Mouse (Mus musculus): ENCODE results near the gene Disp2.

DNA sequence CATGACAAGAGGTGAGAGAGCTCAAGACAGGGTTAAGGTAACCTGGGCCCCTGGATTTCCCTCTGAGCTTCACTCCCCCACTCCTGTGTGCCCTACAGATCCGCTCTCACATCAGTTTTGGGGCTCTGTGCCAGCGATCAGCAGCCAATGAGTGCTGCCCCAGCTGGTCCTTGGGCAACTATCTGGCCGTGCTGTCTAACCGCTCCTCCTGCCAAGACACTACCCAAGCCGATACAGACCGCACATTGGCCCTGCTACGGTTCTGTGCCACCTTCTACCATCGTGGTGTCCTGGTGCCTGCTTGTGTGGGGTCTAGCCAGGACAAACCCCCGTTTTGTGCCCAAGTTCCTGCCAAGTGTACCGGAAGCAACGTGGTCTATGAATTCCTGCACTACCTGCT lies 10.0 kb downstream of the Disp2 start:
- TF ChIP-seq GATA1 (IDR thresholded peaks at IDR 0.05; ENCODE audit: low read length) (no peak), TAL1 (IDR thresholded peaks at IDR 0.05; ENCODE audit: low read length) (no peak)

Measured in erythroblast, embryonic 14.5 days (primary cell).